Mouse (Mus musculus) right cerebral cortex, postnatal 4 days (tissue): ENCODE measurements around the gene Mrpl39.

Source experiments
- DNase-seq: peaks from one replicate; pipeline ENCODE4 v3.0.0-alpha.2; 2022

Mrpl39 gene

GRCm38 (mm10) chr16:84735166-84736105, at the start of gene Mrpl39:
Mrpl39 (minus strand) TSS chr16:84735742.
- DNase-seq = peak; percentile 97

- DNase-seq = no peak
Measured at GRCm38 (mm10) chr16:84784966-84785365, 49.4 kb upstream of the Mrpl39 start.

- no peak for DNase-seq
Measured at GRCm38 (mm10) chr16:84783279-84783678, 47.7 kb upstream of the Mrpl39 start.

DNA sequence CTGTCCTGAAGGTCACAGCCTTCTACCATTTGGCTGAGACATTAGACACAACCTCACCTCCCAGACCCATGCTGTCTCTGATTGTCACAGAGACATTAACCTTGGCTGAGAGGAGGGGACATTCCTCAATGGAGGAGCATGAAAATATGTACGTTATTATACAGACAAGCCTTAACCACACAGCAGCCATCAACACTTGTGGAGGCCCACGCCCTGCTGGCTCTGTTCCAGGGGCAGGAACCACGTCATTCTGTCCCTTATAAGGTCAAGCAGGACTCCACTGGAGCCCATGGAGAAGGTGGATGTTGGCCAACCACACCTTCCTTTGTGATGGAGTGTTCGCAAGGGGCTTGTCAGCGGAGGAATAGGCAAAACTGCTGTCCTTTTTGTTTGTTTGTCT, 44.2 kb upstream of the Mrpl39 start:
- no peak for DNase-seq

- DNase-seq = no peak
Measured at GRCm38 (mm10) chr16:84778861-84779630, 43.5 kb upstream of the Mrpl39 start.

DNA sequence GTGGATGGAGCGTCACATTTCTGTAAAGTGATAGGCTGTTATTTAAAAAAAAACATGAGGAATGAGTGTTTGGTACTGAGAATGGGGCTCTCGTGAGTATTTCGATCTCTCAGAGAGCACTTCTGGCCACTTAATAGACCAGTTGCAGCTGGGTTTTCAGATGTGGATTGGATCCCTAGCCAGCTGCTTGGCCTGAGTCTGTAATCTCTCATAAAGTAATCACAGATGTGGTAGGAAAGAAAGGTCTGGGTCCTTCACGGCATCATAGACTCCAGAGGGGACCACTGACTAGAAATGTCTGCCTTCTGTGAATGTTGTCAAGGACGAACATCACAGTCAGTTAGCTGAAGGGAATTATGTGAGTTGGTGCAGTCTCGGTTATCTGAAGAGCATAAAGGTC, 42.9 kb upstream of the Mrpl39 start:
- DNase-seq = no peak

GRCm38 (mm10) chr16:84776089-84776784, 40.7 kb upstream of the Mrpl39 start:
- DNase-seq = no peak

DNA sequence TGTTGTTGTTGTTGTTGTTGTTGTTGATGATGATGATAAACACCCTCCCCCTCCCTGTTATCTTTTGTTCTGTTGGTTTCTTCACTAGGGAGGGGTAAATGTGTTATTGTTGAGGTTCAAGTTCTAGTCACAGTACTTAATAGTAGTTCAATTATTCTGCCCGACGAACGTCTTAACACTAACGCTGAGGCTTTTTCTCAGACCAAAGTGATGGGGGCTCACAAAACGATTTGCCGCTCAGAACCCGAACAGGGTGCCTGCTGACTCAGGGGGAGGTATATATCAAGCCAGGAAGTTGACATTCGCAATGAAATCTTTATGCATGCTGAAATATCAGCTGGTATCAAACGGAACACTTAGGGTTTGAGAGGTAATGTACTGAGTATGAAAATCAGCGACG, 39.8 kb upstream of the Mrpl39 start:
- no peak for DNase-seq

DNA sequence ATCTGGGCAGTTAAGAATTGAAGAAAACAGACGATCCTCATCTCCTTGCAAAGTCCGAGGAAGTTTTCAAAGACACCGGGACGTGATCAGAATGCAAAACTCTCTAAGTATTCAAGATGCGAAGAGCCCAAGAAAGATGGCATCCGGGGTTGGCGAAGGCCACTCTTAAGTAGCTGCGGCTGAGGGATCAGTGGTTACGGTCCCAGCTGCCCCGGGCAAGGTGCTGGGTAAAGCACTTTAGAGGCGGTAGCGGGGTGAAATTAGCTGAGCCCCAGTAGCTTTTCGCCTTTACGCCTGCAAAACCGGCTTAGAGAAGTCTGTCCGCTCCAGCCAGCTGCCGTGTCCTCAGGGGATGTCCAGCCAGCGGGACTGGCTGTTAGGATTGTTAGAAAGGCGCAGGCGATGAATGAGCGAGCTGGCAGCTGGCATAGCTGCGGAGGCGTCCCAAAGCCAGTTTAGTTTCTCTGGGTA, 39.3 kb upstream of the Mrpl39 start:
- peak; percentile 29 for DNase-seq

DNA sequence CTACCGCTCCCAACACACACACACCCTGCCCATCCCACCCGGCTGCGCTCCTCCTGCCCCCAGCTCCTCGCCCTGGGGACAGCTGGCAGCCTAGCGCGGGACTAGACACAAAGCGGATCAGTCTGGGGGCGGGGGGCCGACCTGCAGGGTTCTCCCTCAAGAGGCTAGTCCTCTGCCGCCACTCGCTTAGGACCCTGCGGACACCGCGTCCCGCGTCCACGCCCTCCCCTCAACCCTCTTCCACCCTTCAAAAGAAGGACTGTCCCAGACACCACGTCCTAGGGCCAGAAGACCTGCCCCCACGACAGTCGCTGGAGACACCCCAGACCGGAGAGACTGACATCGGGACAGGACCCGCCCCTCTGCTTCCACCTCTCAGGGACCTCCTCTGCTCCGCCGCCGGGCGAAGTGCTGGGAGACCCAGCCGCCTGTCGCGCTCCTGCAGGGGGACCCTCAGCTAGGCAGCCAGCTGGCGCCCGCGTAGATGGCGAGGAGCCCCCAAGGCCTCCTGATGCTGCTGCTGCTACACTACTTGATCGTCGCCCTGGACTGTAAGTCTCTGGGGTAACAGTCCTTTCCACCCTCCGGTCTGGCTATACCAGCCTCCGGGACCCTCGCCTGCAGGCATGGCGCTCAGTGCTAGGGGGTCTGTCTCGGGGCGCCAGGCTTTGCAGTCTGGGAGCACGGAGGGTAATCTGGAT, 38.6 kb upstream of the Mrpl39 start, which contains the start of gene Jam2:
TSS of gene Jam2 (plus strand) at position 121 of the 701 bp plus-strand sequence.
- DNase-seq = peak; percentile 57

DNA sequence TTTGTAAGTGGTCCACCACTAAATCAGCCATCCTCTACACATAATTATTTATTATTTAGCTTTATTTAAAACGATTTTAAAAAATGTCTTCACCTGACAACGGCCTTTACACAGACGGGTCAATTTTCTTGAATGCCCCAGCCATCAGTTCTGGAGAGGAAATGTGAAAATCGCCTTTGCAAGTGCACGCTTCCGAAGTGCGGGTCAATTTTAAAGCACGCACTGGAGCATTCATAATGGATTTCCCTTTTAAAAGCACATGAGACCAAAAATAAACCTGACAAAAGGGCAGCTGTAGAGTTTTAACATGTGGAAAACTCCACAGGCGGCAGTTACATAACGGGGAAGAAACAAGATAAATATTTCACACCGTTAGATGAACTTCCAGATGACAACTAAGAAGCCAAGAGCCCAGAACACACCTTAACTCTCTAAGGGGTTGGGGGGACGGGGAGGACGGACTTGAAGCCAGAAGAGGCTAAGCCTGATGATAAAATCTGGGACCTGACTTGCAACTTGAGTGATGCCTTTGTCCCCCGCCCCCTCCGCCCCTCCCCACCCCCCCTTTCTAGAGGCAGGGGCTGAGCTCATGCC, 37.8 kb upstream of the Mrpl39 start:
- DNase-seq = no peak

DNA sequence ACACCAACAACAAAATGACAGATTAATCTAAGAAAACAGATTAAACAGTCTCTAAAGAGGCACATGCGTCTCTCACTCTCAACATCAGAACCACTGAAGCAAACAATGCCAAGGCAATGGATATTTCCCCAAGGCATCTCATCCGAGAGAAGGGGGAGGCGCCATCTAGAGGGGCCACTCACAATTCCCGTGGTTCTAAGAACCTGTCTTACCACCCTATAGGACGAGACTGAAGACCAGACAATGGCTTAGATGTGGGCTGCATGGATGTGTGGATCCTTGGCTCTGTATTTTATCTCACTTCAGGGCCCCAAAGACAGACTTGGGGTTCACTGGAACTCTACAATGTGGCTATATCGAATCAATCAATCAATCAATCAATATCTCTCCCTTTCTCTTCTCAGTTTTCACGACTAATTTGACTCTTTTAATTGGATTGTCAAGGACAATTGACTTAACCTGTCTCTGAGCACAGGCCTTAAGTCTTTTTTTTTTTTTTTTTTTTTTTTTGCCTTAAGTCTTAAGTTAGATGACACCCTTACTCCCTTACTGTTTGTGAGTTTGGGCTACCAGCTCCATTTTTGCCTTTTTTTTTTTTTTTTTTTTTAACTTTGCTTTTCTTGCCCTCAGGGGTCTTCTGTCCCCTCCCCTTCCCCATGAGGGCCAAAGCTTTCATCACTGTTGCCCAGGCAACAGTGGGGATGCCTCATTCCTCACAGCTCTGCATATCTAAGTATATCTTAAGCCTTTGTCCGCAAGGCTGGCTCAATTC, 37.1 kb upstream of the Mrpl39 start:
- DNase-seq = no peak

DNA sequence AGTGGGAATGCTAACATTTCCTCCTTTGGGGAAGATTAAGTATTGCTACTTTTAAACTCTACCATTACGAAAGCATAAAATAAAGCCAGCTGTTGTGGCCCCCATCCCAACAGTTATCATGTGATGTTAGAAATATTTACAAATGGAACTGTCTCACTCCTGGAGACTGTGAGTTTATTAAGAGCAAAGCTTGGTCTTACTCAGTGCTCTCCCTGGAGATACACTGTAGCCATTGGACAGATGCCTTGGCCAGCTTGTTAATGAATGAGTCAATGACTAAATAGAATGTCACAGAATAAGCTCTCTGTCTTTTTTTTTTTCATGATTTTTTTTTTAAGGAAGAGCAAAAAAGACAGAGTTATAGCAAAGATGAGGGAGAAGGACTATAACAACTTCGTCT, 35.9 kb upstream of the Mrpl39 start:
- DNase-seq = no peak

DNA sequence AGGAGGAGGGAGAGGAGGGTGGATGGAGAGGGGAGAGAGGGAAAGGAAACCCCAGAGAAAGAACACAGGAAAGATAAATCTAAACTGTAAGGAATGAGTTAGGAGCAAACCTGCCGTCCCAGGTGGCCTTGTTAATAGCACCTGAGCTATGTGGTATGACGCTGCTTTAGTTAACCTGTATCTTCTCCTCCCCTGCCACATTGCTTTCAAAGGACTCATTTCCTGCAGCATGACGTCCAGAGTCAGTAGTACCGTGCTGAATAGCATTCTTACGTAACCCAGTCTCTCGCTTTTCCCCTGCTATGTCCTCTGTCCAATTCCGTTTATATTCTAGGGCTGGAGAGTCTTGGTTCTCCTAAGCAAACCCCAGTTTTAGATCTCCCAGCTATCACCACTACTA, 35.3 kb upstream of the Mrpl39 start:
- DNase-seq = no peak

DNA sequence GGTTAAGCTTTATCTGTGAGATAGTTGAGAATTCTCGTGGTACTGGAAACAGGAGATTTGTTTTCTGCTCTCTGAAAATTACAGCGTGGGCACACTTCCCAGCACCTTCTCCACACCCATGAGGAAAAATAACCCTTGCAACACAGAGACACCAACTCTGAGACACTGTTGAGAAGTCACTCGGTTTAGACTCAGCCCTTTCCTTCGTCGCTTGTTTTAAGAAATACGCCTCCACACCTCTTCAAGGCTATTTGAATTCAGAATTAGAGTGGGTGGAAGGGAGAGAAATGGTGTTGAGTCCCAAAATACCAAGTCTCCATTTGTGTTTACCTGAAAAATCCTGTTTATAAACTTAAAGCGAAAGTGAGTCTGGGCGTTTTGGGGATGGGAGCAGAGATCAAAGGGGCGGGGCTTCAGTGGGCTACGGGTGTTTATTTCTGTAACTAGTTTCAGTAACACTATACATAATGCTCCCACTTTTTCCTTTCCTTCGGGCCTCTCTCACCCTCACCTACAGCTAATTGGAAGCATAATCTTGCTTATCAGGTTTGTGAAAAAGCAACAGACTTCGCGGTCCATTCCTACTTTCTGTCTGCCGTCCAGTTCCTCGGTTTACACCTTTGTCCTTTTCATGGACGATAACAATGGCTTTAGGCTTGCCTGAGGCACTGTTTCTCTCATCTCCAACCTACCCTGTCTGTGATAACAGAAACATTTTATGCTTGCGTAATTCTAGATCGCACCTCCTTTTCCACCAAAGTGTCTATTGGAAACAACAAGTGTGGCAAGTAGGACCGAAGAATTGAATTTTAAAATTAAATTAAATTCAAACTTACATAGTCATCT, 34.3 kb upstream of the Mrpl39 start:
- DNase-seq = no peak

GRCm38 (mm10) chr16:84769182-84769581, 33.6 kb upstream of the Mrpl39 start:
- no peak for DNase-seq

- no peak for DNase-seq
Measured at GRCm38 (mm10) chr16:84767956-84768355, 32.4 kb upstream of the Mrpl39 start.

- no peak for DNase-seq
Measured at GRCm38 (mm10) chr16:84745721-84746306, 10.3 kb upstream of the Mrpl39 start.

DNA sequence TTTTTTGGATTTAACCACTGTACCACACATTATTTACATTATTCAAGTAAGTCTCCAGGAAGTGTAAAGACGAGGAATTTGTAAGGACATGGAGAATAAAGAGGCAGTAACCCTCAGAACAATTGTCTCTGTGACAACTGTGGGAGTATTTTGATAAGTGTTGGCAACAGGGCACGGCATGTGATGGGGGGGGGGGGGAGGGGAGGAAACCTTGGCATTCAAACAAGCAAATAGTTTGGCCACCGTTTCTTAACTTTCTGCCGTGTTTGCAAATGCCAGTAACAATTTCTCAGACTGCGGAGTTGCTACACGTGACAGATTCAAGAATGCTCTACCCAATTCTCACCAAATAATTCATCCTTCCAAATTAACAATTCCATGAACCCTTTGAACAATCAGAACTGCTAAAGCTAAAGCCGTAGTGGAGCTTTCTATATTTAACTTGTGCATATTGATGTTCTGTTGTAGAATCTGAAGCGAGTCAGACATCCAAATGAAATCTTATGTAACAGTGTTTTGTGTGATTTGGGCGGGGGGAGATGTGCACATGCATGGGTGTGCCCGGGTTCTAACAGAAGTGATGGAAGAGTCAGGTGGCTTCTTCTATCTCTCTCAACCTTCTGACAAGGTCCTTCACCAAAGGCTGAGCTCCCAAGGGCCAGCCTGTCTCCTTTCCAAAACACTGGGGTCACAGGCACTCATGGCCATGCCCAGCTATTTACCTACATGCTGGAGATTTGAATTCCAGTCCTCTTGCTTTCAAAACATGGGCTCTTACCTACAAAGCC, 9.4 kb upstream of the Mrpl39 start:
- no peak for DNase-seq
